Mouse (Mus musculus) spleen, postnatal 4 days (tissue): ENCODE data around the gene Gm13762.
"Not testable (repeated sequence)": the region's sequence is repeated elsewhere in the genome, so short reads cannot be mapped to it uniquely, and the experiment has no call there.

Experiments used
- DNase-seq, 2 experiments: peaks; one replicate each; pipeline ENCODE4 v3.0.0; 2022; ENCODE audit warnings: low spot score in 2 of 2

Gm13762 gene

DNA sequence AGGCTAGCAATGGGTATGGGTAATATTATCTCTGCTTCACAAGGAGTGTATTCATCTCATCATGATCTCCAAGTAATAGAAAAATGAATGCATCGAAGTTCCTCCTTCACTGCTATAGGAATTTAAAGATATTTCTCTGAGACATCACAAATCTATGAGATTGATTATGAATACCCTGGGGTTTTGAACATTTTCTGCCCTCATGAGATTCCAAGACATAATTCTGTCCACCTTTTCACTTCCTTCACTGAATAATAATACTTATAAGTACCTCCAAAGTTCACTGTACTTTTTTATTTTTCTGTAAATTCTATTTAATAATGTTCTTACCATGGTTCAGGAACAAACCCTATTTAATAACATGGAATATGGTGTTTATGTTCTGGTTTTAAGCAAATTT, at the start of gene Gm13762:
Gene Gm13762, minus strand, starts transcription at position 101 of the 400 bp plus-strand sequence.
- no peak for DNase-seq

- not testable (repeated sequence) for DNase-seq
These were observed 41.4 kb upstream of the Gm13762 start for GRCm38 (mm10) chr2:89021436-89021835.

- DNase-seq = no peak
These were observed 38.2 kb upstream of the Gm13762 start, which contains the start of gene Olfr1216 for GRCm38 (mm10) chr2:89018240-89018639. TSS of gene Olfr1216 (minus strand) at chr2:89018340.

- DNase-seq = no peak
These were observed 26.8 kb upstream of the Gm13762 start, which contains the start of gene Olfr1215 for GRCm38 (mm10) chr2:89006873-89007272. TSS of gene Olfr1215 (minus strand) at chr2:89006973.

DNA sequence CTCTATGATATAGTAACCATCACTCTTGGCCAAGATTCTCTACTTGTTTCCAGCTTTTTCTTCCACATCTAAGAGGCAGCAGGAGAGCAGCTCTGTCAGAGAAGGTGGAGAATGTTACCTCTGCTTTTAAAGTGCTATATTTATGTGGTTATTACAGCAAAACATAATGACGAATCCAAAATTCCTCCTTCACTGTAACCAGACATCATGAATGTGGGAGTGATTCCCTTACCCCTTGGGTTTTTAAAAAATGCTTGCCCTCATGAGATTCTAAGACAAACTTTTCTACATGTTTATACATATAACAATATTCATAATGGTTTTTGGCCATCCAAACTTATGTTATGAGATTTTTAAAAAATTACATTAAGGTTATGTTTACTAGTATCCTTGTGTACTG, 12.5 kb upstream of the Gm13762 start, which contains the start of gene Olfr1214:
Gene Olfr1214, minus strand, starts transcription at position 101 of the 400 bp plus-strand sequence.
- no peak for DNase-seq

- DNase-seq = no peak
These were observed 26.4 kb downstream of the Gm13762 start, which contains the start of gene Olfr1212 for GRCm38 (mm10) chr2:88953669-88954068. TSS of gene Olfr1212 (plus strand) at chr2:88953969.

DNA sequence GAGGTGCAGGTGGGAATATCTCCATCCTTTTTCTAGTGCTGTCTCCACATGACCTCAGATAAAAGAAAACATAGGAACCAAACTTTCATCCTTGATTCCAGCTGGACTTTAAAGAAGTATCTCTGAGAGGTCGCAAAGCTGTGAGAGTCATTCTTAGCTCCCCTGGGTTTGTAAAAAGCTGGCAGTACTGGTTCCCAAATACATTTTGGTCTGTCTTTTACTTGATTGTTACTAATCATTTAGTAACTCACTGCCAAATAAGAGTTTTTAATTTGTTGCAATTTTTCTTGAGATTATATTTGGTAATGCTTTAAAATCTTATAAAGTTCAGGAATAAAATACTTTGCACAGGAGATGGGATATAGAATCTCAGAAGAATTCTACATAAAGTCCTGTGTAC, 42.1 kb downstream of the Gm13762 start, which contains the start of gene Olfr1211:
Gene Olfr1211, minus strand, starts transcription at position 101 of the 400 bp plus-strand sequence.
- no peak for DNase-seq
